Mouse (Mus musculus): ENCODE measurements around the gene Rgl2. TPM values are rescaled to one million over a fixed set of nuclear protein-coding genes. Genes with fewer than 3 reads are reported as not detected.

The Rgl2 gene
- total RNA-seq, 1 experiment, result 65.8 TPM

GRCm38 (mm10) chr17:33920282-33921097 is 8.9 kb upstream of the Rgl2 start:
- peaks cover 10% of the 10 kb centered on the region; the same call in 1 of the 2 replicates for H3K36me3 ChIP-seq (ENCODE audit: control insufficient read depth, insufficient read depth, low read length, poor library complexity, severe bottlenecking)
- H3K4me3 ChIP-seq (ENCODE audit: insufficient read depth in 1 of 2, low read depth in 1 of 2, low read length in 2 of 2, poor library complexity in 1 of 2, severe bottlenecking in 1 of 2), result peak overlapping the region; percentile 63 to 64
- TF ChIP-seq MAFK (IDR thresholded peaks at IDR 0.05; ENCODE audit: insufficient read depth, low read depth, low read length) (no peak), CHD2 (IDR thresholded peaks at IDR 0.05; ENCODE audit: low read depth, low read length) (no peak), ZC3H11A (IDR thresholded peaks at IDR 0.05; ENCODE audit: borderline replicate concordance, low read depth, low read length) (no peak), ZNF384 (IDR thresholded peaks at IDR 0.05; ENCODE audit: low read depth, low read length) (no peak), HCFC1 (IDR thresholded peaks at IDR 0.05; ENCODE audit: borderline replicate concordance, insufficient read depth, low read length) (0 out of 2 replicates have a peak, but pooled peaks have one; percentile 40)
- in situ Hi-C loops (cut with MboI; ENCODE audit: low sequenced_read_pairs in 2 of 2, unreplicated experiment in 2 of 2), result no loop called here
- H3K9ac ChIP-seq (ENCODE audit: insufficient read depth, low read depth, low read length, poor library complexity, severe bottlenecking), result peak overlapping the region; percentile 60
- peaks cover 0 to 28% of the 10 kb centered on the region in 2 experiments; a peak in 2 of 4 replicates for H3K4me1 ChIP-seq (ENCODE audit: control insufficient read depth in 2 of 2, insufficient read depth in 2 of 2, low read length in 2 of 2, poor library complexity in 1 of 2)
- no peaks in the 10 kb centered on the region for H3K9me3 ChIP-seq (ENCODE audit: control insufficient read depth, insufficient read depth, low read depth, low read length)
- no peak overlapping the region for H3K27ac ChIP-seq (ENCODE audit: insufficient read depth, low read depth, low read length, poor library complexity, severe bottlenecking)
- DNase-seq (ENCODE audit: low read depth, low spot score), result peak; percentile 83

DNA sequence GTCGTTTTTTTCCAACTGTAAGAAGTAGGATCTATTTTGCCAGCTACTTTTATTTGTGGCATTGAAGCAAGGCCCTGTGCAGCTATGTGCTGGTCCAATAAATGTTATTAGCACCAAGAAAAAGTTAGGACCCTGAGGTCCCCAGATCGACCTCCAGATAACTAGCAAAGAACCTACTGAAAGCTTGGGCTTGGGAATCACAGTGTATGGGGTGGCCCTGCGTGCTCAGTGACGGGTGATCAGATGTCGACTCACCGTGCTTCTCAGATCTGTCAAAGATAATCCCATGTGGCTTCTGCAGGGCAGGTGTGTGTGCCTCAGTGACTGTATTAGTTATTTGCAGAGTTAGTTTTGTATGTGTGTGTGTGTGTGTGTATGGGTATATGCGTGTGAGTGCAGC is 8.0 kb upstream of the Rgl2 start:
- Histone ChIP-seq H3K4me3 (ENCODE audit: insufficient read depth in 1 of 2, low read depth in 1 of 2, low read length in 2 of 2, poor library complexity in 1 of 2, severe bottlenecking in 1 of 2) (no peak overlapping the region), H3K9me3 (ENCODE audit: control insufficient read depth, insufficient read depth, low read depth, low read length) (no peaks in the 10 kb centered on the region), H3K9ac (ENCODE audit: insufficient read depth, low read depth, low read length, poor library complexity, severe bottlenecking) (no peak overlapping the region), H3K36me3 (ENCODE audit: control insufficient read depth, insufficient read depth, low read length, poor library complexity, severe bottlenecking) (peaks cover 15% of the 10 kb centered on the region; the same call in 1 of the 2 replicates), H3K4me1 (ENCODE audit: control insufficient read depth in 2 of 2, insufficient read depth in 2 of 2, low read length in 2 of 2, poor library complexity in 1 of 2) (peaks cover 0 to 34% of the 10 kb centered on the region in 2 experiments; a peak in 2 of 4 replicates), H3K27ac (ENCODE audit: insufficient read depth, low read depth, low read length, poor library complexity, severe bottlenecking) (no peak overlapping the region)
- TF ChIP-seq MAFK (IDR thresholded peaks at IDR 0.05; ENCODE audit: insufficient read depth, low read depth, low read length) (no peak), CHD2 (IDR thresholded peaks at IDR 0.05; ENCODE audit: low read depth, low read length) (no peak), ZNF384 (IDR thresholded peaks at IDR 0.05; ENCODE audit: low read depth, low read length) (no peak), HCFC1 (IDR thresholded peaks at IDR 0.05; ENCODE audit: borderline replicate concordance, insufficient read depth, low read length) (no peak), ZC3H11A (IDR thresholded peaks at IDR 0.05; ENCODE audit: borderline replicate concordance, low read depth, low read length) (no peak)
- in situ Hi-C loops (cut with MboI; ENCODE audit: low sequenced_read_pairs in 2 of 2, unreplicated experiment in 2 of 2), result no loop called here
- DNase-seq (ENCODE audit: low read depth, low spot score), result no peak

DNA sequence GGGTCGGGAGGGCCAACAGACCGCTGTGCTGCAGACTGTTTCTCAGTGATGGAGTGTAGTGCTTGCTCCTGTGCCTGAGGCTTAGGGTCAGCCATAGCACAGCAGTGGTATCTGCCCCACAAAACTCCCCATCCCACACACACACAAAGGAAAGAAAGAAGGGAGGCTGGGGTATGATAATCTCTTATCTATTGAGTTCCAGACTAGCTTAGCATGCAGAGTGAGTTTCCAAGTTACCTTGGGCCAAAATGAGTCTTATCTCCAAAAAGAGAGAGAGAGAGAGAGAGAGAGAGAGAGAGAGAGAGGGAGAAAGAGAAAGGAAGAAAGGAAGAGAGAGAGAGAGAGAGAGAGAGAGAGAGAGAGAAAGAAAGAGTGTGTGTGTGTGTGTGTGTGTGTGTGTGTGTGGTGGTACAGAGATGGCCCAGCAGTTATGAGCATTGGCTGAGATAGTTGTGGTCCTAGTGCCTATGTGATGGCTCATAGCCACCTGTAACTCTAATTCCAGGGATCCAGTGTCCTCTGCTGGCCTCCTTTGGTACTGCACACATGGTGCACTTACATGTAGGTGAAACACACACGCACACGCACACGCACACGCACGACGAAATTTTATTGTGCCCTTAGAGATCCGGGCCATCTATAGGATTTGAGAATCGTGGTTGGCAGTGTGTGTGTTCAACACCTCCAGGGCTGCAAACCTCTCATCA is 4.6 kb upstream of the Rgl2 start:
- Histone ChIP-seq H3K4me3 (ENCODE audit: insufficient read depth in 1 of 2, low read depth in 1 of 2, low read length in 2 of 2, poor library complexity in 1 of 2, severe bottlenecking in 1 of 2) (peak overlapping the region in 1 of 2 experiments; percentile 28; a peak in 2 of 4 replicates), H3K4me1 (ENCODE audit: control insufficient read depth in 2 of 2, insufficient read depth in 2 of 2, low read length in 2 of 2, poor library complexity in 1 of 2) (peaks cover 0 to 13% of the 10 kb centered on the region in 2 experiments; a peak in 1 of 4 replicates), H3K9ac (ENCODE audit: insufficient read depth, low read depth, low read length, poor library complexity, severe bottlenecking) (no peak overlapping the region; the same call in 1 of the 2 replicates), H3K27ac (ENCODE audit: insufficient read depth, low read depth, low read length, poor library complexity, severe bottlenecking) (no peak overlapping the region), H3K9me3 (ENCODE audit: control insufficient read depth, insufficient read depth, low read depth, low read length) (no peaks in the 10 kb centered on the region), H3K36me3 (ENCODE audit: control insufficient read depth, insufficient read depth, low read length, poor library complexity, severe bottlenecking) (peaks cover 9% of the 10 kb centered on the region; the same call in 1 of the 2 replicates)
- DNase-seq (ENCODE audit: low read depth, low spot score), result no peak
- TF ChIP-seq ZC3H11A (IDR thresholded peaks at IDR 0.05; ENCODE audit: borderline replicate concordance, low read depth, low read length) (peak; percentile 33; the same call in 1 of the 2 replicates), MAFK (IDR thresholded peaks at IDR 0.05; ENCODE audit: insufficient read depth, low read depth, low read length) (no peak), HCFC1 (IDR thresholded peaks at IDR 0.05; ENCODE audit: borderline replicate concordance, insufficient read depth, low read length) (no peak)
- in situ Hi-C loops (cut with MboI; ENCODE audit: low sequenced_read_pairs in 2 of 2, unreplicated experiment in 2 of 2), result no loop called here

GRCm38 (mm10) chr17:33925406-33926116 is 3.8 kb upstream of the Rgl2 start:
- H3K4me3 ChIP-seq (ENCODE audit: insufficient read depth in 1 of 2, low read depth in 1 of 2, low read length in 2 of 2, poor library complexity in 1 of 2, severe bottlenecking in 1 of 2), result peak overlapping the region in 1 of 2 experiments; percentile 28; a peak in 2 of 4 replicates
- in situ Hi-C loops (cut with MboI; ENCODE audit: low sequenced_read_pairs in 2 of 2, unreplicated experiment in 2 of 2), result no loop called here
- peaks cover 0 to 13% of the 10 kb centered on the region in 2 experiments; a peak in 1 of 4 replicates for H3K4me1 ChIP-seq (ENCODE audit: control insufficient read depth in 2 of 2, insufficient read depth in 2 of 2, low read length in 2 of 2, poor library complexity in 1 of 2)
- no peaks in the 10 kb centered on the region for H3K9me3 ChIP-seq (ENCODE audit: control insufficient read depth, insufficient read depth, low read depth, low read length)
- H3K36me3 ChIP-seq (ENCODE audit: control insufficient read depth, insufficient read depth, low read length, poor library complexity, severe bottlenecking), result peaks cover 9% of the 10 kb centered on the region; the same call in 1 of the 2 replicates
- TF ChIP-seq CHD2 (IDR thresholded peaks at IDR 0.05; ENCODE audit: low read depth, low read length) (no peak), ZC3H11A (IDR thresholded peaks at IDR 0.05; ENCODE audit: borderline replicate concordance, low read depth, low read length) (no peak), ZNF384 (IDR thresholded peaks at IDR 0.05; ENCODE audit: low read depth, low read length) (no peak), MAFK (IDR thresholded peaks at IDR 0.05; ENCODE audit: insufficient read depth, low read depth, low read length) (no peak), HCFC1 (IDR thresholded peaks at IDR 0.05; ENCODE audit: borderline replicate concordance, insufficient read depth, low read length) (no peak)
- H3K27ac ChIP-seq (ENCODE audit: insufficient read depth, low read depth, low read length, poor library complexity, severe bottlenecking), result no peak overlapping the region
- no peak for DNase-seq (ENCODE audit: low read depth, low spot score)
- no peak overlapping the region; the same call in 1 of the 2 replicates for H3K9ac ChIP-seq (ENCODE audit: insufficient read depth, low read depth, low read length, poor library complexity, severe bottlenecking)
